Mouse (Mus musculus) kidney, postnatal 14 days (tissue): ENCODE measurements around the gene Ube2l6.
"Not testable (repeated sequence)": the region's sequence is repeated elsewhere in the genome, so short reads cannot be mapped to it uniquely, and the experiment has no call there.

Source experiments
- DNase-seq: peaks from one replicate; pipeline ENCODE4 v3.0.0; 2022; ENCODE audit warnings: mixed read lengths

The Ube2l6 gene

DNA sequence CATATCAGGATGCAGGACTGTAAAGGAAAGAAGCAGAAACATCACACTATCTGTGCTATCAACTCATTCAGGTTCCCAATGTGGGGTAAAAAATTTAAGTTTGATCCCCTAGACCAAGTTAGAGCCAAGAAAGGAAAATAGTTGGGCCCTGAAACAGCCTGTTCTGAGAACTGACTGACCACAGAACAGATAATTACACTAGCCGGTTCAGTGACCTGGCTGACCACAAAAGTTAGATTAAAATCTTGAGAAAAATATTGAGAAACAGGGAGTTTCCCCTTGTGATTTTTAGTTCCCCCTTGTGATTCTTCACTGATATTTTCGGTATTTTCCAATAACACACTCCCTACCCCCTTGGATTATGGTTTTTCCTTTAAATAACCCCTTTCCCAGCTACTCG, 4.8 kb upstream of the Ube2l6 start:
- DNase-seq, result no peak

- DNase-seq, result peak; percentile 80
Measured at GRCm38 (mm10) chr2:84797833-84798492, 665 bp upstream of the Ube2l6 start.

GRCm38 (mm10) chr2:84799041-84799561, 473 bp downstream of the Ube2l6 start:
- DNase-seq, result peak; percentile 81

GRCm38 (mm10) chr2:84800304-84800703, 1.7 kb downstream of the Ube2l6 start:
- no peak for DNase-seq

DNA sequence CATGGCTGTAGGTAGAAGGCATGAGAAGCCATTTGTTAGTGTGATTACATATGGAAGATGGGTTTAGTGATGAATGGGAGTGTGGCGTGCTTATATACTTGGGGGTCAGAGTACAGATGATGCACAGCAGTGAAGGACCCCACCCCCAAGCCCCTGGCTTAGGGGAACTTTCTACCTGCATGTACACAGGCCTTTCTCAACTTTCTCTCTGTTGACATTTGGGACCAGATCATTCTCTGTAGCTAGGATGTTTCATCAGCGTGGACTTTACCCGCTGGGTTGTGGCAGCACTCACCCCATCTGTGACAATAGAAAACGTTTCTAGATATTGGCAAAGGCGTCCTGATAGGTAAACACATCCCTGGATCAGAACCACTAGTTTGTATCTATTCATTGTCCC, 2.6 kb downstream of the Ube2l6 start:
- DNase-seq, result not testable (repeated sequence)

DNA sequence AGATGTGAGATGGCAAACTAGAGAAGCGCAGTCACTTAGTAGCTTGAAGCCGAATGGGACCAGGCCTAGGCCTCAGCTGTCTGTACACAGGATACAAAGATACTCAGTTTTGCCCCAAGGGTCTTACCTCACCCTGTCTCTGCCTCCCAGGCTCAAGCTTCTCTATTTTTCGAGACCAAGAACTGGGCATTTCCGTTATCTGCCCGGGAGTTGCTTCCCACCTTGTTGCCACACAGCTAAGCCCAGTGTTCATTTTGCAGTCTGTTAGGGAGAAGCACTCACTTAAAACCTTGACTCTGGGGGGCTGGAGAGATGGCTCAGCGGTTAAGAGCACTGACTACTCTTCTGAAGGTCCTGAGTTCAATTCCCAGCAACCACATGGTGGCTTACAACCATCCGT, 5.3 kb downstream of the Ube2l6 start:
- DNase-seq, result no peak

- no peak for DNase-seq
Measured at GRCm38 (mm10) chr2:84806546-84806945, 7.9 kb downstream of the Ube2l6 start.

GRCm38 (mm10) chr2:84809330-84809729, 10.7 kb downstream of the Ube2l6 start:
- DNase-seq, result no peak

- no peak for DNase-seq
Measured at GRCm38 (mm10) chr2:84810526-84810885, 11.9 kb downstream of the Ube2l6 start.

- peak; percentile 87 for DNase-seq
Measured at GRCm38 (mm10) chr2:84810886-84811577, 12.4 kb downstream of the Ube2l6 start.

- DNase-seq, result no peak
Measured at GRCm38 (mm10) chr2:84811880-84812279, 13.3 kb downstream of the Ube2l6 start.

DNA sequence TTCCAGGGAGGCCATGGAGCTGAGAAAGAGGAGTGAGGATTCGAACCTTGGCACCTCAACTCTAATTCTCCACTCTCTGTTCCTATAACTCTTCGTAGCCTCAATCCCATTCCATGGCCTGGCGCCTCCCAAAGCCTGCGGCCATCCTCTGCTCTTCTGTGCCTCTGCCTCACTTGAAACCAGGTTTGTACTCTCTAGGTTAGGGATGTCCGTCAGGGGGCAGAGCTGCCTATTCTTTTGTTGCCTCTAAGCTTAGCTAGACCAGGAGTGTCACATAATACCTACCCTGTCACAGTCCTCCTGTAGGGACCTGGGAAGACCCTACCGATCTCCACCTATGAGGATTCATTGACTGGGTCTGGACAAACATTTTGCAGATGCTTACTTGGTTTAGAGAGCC, 14.0 kb downstream of the Ube2l6 start:
- DNase-seq, result no peak

- no peak for DNase-seq
Measured at GRCm38 (mm10) chr2:84819861-84820260, 21.2 kb downstream of the Ube2l6 start.

DNA sequence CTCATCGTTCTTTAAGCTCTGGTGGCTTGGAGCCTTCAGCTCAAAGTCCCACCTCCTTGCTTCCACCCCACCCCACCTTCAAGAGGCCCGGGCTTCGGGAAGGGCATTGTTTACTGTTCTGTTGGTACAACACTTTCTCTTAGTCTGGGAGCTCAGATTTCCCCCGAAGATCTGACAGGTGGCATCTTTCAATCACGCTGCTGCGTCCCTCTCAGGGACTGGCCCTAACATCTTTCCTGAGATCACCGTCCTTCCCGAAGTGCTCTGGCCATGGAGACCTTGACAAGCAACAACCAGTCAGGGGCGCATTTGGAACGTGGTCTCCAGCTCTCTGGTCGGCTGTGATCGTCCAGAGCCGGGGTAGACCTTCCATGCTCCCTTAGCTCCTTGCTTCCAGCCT, 23.9 kb downstream of the Ube2l6 start, which contains the start of gene Smtnl1:
Gene Smtnl1 (minus strand): TSS at position 101 of the 400 bp plus-strand sequence.
- DNase-seq, result no peak

GRCm38 (mm10) chr2:84823237-84823636, 24.6 kb downstream of the Ube2l6 start:
- no peak for DNase-seq

DNA sequence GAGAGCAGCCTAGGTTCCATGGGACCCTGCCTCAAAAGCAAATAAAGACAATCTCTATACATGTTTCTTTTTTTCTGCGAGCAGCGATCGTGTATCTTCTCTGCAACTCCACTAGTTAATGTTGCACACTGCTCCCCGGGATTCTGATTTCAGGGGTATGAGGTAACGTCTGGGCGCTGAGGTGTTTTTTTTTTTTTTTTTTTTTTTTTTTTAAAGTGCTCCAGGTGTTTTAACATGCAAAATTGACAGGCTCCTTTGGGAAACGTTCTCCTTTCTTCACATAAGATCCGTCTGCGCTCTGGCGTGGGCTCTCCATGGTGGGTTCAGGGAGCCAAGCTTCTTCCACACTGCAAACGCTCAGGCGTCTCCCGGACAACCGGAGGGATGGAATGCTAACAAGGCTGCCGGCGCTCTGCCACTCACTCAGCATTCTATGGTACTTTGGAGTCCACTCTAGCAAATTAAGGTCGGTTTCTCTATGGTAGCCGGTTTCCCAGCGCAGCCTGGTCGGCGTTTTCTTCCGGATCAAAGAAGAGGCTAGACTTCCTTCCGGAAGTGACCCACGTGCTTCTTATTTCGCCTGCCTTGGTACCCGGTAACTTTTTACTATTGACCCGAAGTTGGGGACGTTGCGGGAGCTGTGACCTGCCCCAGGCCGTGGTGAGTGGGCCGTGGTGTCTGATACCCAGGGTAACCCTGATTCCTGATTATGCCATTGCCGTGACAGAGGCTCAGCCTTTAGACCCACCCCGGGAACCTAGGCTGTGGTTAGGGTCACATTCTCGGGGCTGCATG, 28.1 kb downstream of the Ube2l6 start, which contains the start of gene Timm10:
Gene Timm10 (plus strand): TSS at position 510 of the 795 bp plus-strand sequence.
- DNase-seq, result peak; percentile 93

- peak; percentile 40 for DNase-seq
Measured at GRCm38 (mm10) chr2:84827283-84827920, 28.8 kb downstream of the Ube2l6 start.

- DNase-seq, result peak; percentile 91
Measured at GRCm38 (mm10) chr2:84831666-84832391, 33.2 kb downstream of the Ube2l6 start.

- DNase-seq, result no peak
Measured at GRCm38 (mm10) chr2:84837107-84837506, 38.5 kb downstream of the Ube2l6 start.

- no peak for DNase-seq
Measured at GRCm38 (mm10) chr2:84837817-84838592, 39.4 kb downstream of the Ube2l6 start.

GRCm38 (mm10) chr2:84838593-84838949, 39.9 kb downstream of the Ube2l6 start, which contains the start of gene Slc43a1:
Slc43a1 (plus strand) TSS chr2:84838850.
- DNase-seq, result no peak
